Mouse (Mus musculus) erythroblast, embryonic 14.5 days (primary cell): ENCODE data around the gene Foxk2.
"Not testable (repeated sequence)": the region's sequence is repeated elsewhere in the genome, so short reads cannot be mapped to it uniquely, and the experiment has no call there.

Source experiments
- GATA1 ChIP-seq: IDR thresholded peaks from 2 replicates; pipeline ENCODE4 v1.6.1; 2012; ENCODE audit warnings: low read length, inconsistent platforms, mixed read lengths
- TAL1 ChIP-seq: IDR thresholded peaks from 3 replicates; pipeline ENCODE4 v1.6.1; 2012; ENCODE audit warnings: low read length, inconsistent platforms, mixed read lengths

DNA sequence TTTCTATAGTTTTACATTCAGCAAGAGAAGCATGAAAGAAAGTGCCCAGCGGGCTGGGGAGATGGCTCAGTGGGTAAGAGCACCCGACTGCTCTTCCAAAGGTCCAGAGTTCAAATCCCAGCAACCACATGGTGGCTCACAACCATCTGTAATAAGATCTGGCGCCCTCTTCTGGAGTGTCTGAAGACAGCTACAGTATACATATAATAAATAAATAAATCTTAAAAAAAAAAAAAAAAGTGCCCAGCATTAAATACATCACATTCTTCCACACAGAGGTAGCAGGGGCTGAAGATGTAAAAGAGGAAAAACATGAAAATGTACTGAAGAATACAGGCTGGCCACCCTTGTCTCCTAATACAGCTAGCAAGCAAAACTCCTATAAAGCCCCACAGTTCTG is 88.9 kb downstream of the Foxk2 start:
- not testable (repeated sequence) for TF ChIP-seq GATA1, TAL1
